Mouse (Mus musculus) liver, adult (tissue): Measurements from ENCODE around the gene Plxnd1.

Experiments used
- GATA4 ChIP-seq: IDR thresholded peaks from 2 replicates; pipeline ENCODE4 v1.6.1; 2014; ENCODE audit warnings: mild to moderate bottlenecking, low read length; ENCODE audit not compliant: insufficient replicate concordance

Plxnd1 gene

GRCm38 (mm10) chr6:115958445-115958844 lies 36.4 kb downstream of the Plxnd1 start:
- no peak for TF ChIP-seq GATA4

GRCm38 (mm10) chr6:115957681-115958080 lies 37.1 kb downstream of the Plxnd1 start:
- no peak for TF ChIP-seq GATA4

GRCm38 (mm10) chr6:115956922-115957601 lies 37.7 kb downstream of the Plxnd1 start:
- no peak for TF ChIP-seq GATA4

GRCm38 (mm10) chr6:115956418-115956921 lies 38.3 kb downstream of the Plxnd1 start:
- no peak for TF ChIP-seq GATA4

GRCm38 (mm10) chr6:115955664-115956063 lies 39.1 kb downstream of the Plxnd1 start:
- TF ChIP-seq GATA4, result no peak

- TF ChIP-seq GATA4, result no peak
These were observed 39.6 kb downstream of the Plxnd1 start for GRCm38 (mm10) chr6:115955169-115955568.

GRCm38 (mm10) chr6:115954506-115955074 lies 40.2 kb downstream of the Plxnd1 start:
- TF ChIP-seq GATA4, result no peak

- no peak for TF ChIP-seq GATA4
These were observed 48.4 kb downstream of the Plxnd1 start for GRCm38 (mm10) chr6:115946389-115946788.

GRCm38 (mm10) chr6:115945633-115946032 lies 49.2 kb downstream of the Plxnd1 start:
- TF ChIP-seq GATA4, result no peak

- TF ChIP-seq GATA4, result no peak
These were observed 50.2 kb downstream of the Plxnd1 start, which contains the start of gene H1foo for GRCm38 (mm10) chr6:115944638-115945037. Gene H1foo, plus strand, starts transcription at chr6:115944938.

- TF ChIP-seq GATA4, result no peak
These were observed 51.0 kb downstream of the Plxnd1 start for GRCm38 (mm10) chr6:115943498-115944427.

GRCm38 (mm10) chr6:115941128-115941527 lies 53.7 kb downstream of the Plxnd1 start:
- no peak for TF ChIP-seq GATA4

GRCm38 (mm10) chr6:115940603-115941002 lies 54.2 kb downstream of the Plxnd1 start:
- TF ChIP-seq GATA4, result no peak

- TF ChIP-seq GATA4, result no peak
These were observed 56.0 kb downstream of the Plxnd1 start for GRCm38 (mm10) chr6:115938798-115939197.

- TF ChIP-seq GATA4, result no peak
These were observed 56.8 kb downstream of the Plxnd1 start for GRCm38 (mm10) chr6:115938011-115938410.
